Mouse (Mus musculus) limb, embryonic 15.5 days (tissue): ENCODE data around the gene Tshz2. TPM values are rescaled to one million over a fixed set of nuclear protein-coding genes. Genes with fewer than 3 reads are reported as not detected.

Experiments
- ATAC-seq: fragments of 200-750 bp; cut with Nextera tagmentation; 2 replicates; pipeline ENCODE4 v1.8.0; 2017; ENCODE audit warnings: low read depth, moderate TSS enrichment; ENCODE audit not compliant: insufficient number of reproducible peaks, low FRiP score, low TSS enrichment
- H3K27ac ChIP-seq: fragments of 300-500 bp; sonication (generic); 2 replicates; pipeline ENCODE4 v1.5.1; 2015; ENCODE audit warnings: moderate library complexity, mild to moderate bottlenecking, inconsistent platforms
- H3K27me3 ChIP-seq: fragments of 300-500 bp; sonication (generic); 2 replicates; pipeline ENCODE4 v1.6.1; 2015; ENCODE audit warnings: inconsistent platforms
- H3K36me3 ChIP-seq: fragments of 300-500 bp; sonication (generic); 2 replicates; pipeline ENCODE4 v1.6.1; 2015; ENCODE audit warnings: inconsistent platforms
- H3K4me1 ChIP-seq: fragments of 300-500 bp; sonication (generic); 2 replicates; pipeline ENCODE4 v1.6.1; 2015; ENCODE audit warnings: inconsistent platforms
- H3K4me2 ChIP-seq: fragments of 300-500 bp; sonication (generic); 2 replicates; pipeline ENCODE4 v1.6.1; 2015; ENCODE audit warnings: mild to moderate bottlenecking, inconsistent platforms
- H3K4me3 ChIP-seq: fragments of 300-500 bp; sonication (generic); 2 replicates; pipeline ENCODE4 v1.5.1; 2015; ENCODE audit warnings: mild to moderate bottlenecking, inconsistent platforms
- H3K9ac ChIP-seq: fragments of 300-500 bp; sonication (generic); 2 replicates; pipeline ENCODE4 v1.6.1; 2015; ENCODE audit warnings: inconsistent platforms
- H3K9me3 ChIP-seq: fragments of 300-500 bp; sonication (generic); 2 replicates; pipeline ENCODE4 v1.6.1; 2016; ENCODE audit warnings: inconsistent platforms
- WGBS: fragments of 180-500 bp; shearing (Covaris S2); methylation state at CpG from one replicate; pipeline ENCODE4 v1.1.7; 2015; 5-methylcytosine and 5-hydroxymethylcytosine counted together
- polyA plus RNA-seq: library from polyadenylated mRNA; unstranded; fragments of >200 nt; fragmentation: Nextera tagmentation; extraction: Ambion mirVana; gene quantifications from 2 replicates; pipeline ENCODE4 v1.2.1, GENCODE M21; 2015

The Tshz2 gene
- polyA plus RNA-seq, 1 experiment from 2014 or later = 9.8 TPM

DNA sequence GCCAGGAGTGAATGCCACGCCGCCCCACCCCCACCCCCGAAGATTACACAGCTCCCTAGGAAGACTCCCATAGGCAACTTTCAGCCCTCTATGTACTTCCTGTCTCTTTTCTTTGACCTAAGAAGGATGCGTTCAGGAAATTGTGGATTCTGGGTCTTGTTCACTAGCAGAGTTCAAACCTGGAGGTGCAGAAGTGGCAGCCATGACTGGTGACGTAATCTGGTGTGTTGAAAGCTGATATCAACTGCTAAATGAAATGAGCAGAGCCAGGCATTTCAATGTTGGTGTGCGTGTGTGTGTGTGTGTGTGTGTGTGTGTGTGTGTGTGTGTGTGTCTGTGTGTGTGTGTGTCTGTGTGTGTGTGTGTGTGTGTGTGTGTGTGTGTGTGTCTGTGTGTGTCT lies 302.8 kb downstream of the Tshz2 start:
- Histone ChIP-seq H3K4me3 (no peak overlapping the region), H3K9ac (no peak overlapping the region), H3K4me2 (no peak overlapping the region), H3K27ac (no peak overlapping the region), H3K27me3 (no peaks in the 10 kb centered on the region), H3K4me1 (no peaks in the 10 kb centered on the region), H3K36me3 (no peaks in the 10 kb centered on the region), H3K9me3 (no peaks in the 10 kb centered on the region)
- 62% methylated on average over 6 of the region's 6 CpGs for WGBS
- ATAC-seq = no peak

DNA sequence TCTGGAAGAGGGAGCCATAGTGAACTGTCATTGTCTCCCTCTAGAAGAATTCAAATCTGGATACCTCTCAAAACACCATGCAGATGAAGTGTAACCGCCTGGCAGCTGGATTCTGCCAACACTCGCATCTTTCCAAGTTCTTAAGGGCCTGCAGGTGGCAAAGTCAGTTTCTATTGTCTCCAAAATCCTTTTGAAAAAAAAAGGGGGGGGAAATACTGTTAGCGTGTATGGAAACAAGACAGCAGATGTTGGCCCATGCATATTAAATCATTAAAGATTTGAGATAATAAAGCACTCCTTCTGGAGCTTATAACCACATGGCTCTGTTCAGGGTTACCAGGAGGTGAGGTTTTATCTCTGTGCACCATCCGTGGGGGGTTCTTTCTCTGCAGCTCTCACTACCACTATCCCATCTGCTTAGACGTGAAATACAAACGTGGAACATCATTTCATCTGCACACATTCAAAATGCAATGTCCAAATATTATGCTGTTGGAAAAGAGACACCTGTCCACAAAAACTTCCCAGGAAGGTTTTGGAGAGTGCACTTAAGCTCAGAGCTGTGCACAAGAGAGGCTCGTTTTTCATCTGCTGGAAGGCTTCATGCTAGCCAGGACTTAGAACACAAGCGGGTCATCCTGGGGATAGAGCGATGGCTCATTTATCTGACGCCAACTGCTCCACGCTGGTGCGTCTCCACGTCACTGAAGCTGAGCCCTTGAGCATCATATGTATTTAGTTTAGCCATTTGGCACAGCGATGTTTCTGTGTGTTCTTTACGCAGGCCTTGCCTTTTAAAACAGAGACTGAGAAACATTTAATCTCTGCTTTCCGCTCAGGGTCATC lies 307.7 kb downstream of the Tshz2 start:
- Histone ChIP-seq H3K4me1 (no peaks in the 10 kb centered on the region), H3K9me3 (no peaks in the 10 kb centered on the region), H3K36me3 (no peaks in the 10 kb centered on the region), H3K27me3 (no peaks in the 10 kb centered on the region), H3K4me2 (no peak overlapping the region), H3K9ac (no peak overlapping the region), H3K27ac (no peak overlapping the region), H3K4me3 (no peak overlapping the region)
- no peak for ATAC-seq
- WGBS = 67% methylated on average over 16 of the region's 16 CpGs

DNA sequence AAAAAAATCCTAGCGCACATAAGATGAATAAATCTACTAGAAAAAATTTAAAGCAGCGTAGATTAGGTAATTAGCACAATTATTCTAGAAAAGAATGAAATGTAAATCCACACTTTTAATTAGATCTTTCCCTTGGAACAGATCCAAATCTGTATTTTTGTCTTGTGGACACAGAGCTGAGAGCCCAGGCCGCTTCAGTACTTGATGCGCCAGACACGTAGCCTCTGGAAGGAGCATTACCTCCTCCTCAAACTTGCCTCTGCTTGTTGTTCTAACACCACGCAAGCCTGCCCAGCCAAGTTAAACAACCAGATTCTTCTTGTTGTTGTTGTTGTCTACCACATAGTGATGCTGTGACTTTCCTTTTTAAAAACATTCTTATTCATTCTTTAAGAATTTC lies 310.9 kb downstream of the Tshz2 start:
- no peaks in the 10 kb centered on the region for H3K27me3 ChIP-seq
- 83% methylated on average over 6 of the region's 6 CpGs for WGBS

DNA sequence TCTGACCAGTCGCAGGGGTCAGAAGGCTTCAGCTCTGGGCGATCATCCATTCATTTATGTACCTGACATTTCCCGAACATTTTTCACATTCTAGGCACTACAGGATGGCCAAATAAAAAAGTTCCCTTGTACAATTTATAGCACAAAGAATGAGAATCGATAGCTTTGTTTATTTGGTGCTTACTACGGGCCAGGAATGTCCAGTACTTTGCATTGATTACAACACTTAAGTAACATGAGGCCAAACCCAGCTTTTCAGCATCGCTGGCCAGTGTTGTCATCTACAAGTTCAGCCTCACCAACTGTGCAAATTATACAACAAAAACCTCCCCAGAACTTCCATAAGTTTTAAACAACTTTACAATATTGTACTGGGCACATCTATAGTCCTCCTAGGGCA lies 315.3 kb downstream of the Tshz2 start:
- WGBS = 81% methylated on average over 6 of the region's 6 CpGs
- no peak overlapping the region for H3K9ac ChIP-seq
- peaks cover 5% of the 10 kb centered on the region; the same call in 1 of the 2 replicates for H3K4me1 ChIP-seq
- ATAC-seq = no peak
- no peak overlapping the region for H3K27ac ChIP-seq
- H3K27me3 ChIP-seq = no peaks in the 10 kb centered on the region
- H3K4me3 ChIP-seq = no peak overlapping the region
- no peak overlapping the region for H3K4me2 ChIP-seq
- H3K36me3 ChIP-seq = no peaks in the 10 kb centered on the region
- H3K9me3 ChIP-seq = no peaks in the 10 kb centered on the region

More for the DNA sequence above, 310.9 kb downstream of the Tshz2 start:
- no peak overlapping the region for H3K4me2 ChIP-seq
- no peak overlapping the region for H3K27ac ChIP-seq
- H3K36me3 ChIP-seq = no peaks in the 10 kb centered on the region
- no peak overlapping the region for H3K4me3 ChIP-seq
- ATAC-seq = no peak
- no peaks in the 10 kb centered on the region for H3K9me3 ChIP-seq
- H3K4me1 ChIP-seq = no peaks in the 10 kb centered on the region
- no peak overlapping the region for H3K9ac ChIP-seq

DNA sequence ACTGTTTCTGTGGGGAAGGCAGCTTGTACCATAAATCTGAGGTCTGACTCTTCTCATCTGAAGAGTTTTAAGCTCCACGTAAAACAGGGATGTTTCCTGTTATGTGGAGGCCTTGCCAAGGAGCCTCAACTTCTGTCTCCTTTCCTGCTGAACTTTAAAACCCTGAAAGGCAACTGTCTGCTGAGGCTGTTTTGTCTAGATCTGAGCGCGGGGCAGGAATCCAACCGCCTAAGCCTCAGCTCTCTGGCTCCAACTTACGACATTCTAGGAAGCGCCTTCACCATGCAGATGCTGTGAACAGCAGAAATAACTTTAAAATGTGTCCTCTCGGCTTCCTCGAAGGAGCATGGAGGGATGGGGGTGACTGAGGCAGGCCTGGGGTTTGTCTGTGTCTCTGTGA lies 318.2 kb downstream of the Tshz2 start:
- peak overlapping the region; percentile 59; the same call in 1 of the 2 replicates for H3K27ac ChIP-seq
- H3K4me1 ChIP-seq = peaks cover 5% of the 10 kb centered on the region; the same call in 1 of the 2 replicates
- no peak overlapping the region for H3K4me2 ChIP-seq
- no peaks in the 10 kb centered on the region for H3K27me3 ChIP-seq
- H3K9ac ChIP-seq = no peak overlapping the region
- WGBS = 37% methylated on average over 8 of the region's 8 CpGs
- H3K36me3 ChIP-seq = no peaks in the 10 kb centered on the region
- H3K9me3 ChIP-seq = no peaks in the 10 kb centered on the region
- ATAC-seq = no peak
- no peak overlapping the region for H3K4me3 ChIP-seq

DNA sequence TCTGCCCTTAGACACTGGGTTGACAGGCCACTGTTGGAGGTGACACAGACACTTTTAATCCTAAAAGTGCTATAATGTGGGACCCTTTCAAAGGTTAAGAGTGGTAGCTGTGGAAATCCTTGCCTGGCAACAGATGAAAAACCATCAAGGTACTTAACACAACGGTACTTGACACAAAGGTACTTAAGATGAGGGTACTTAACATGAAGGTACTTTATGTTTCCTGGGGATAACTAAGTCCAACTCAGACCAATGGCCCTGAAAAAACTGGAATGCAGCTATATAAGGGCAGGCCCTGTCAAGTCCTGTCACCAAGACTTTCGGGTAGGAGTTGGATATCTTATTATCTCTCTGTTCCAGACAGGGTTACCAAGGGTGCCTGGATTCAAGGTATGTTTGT lies 320.2 kb downstream of the Tshz2 start:
- no peak overlapping the region for H3K9ac ChIP-seq
- ATAC-seq = no peak
- no peaks in the 10 kb centered on the region for H3K9me3 ChIP-seq
- H3K27ac ChIP-seq = no peak overlapping the region
- H3K4me1 ChIP-seq = peaks cover 5% of the 10 kb centered on the region; the same call in 1 of the 2 replicates
- H3K27me3 ChIP-seq = no peaks in the 10 kb centered on the region
- H3K36me3 ChIP-seq = no peaks in the 10 kb centered on the region
- WGBS = 87% methylated on average over 2 of the region's 2 CpGs
- no peak overlapping the region for H3K4me3 ChIP-seq
- H3K4me2 ChIP-seq = no peak overlapping the region

DNA sequence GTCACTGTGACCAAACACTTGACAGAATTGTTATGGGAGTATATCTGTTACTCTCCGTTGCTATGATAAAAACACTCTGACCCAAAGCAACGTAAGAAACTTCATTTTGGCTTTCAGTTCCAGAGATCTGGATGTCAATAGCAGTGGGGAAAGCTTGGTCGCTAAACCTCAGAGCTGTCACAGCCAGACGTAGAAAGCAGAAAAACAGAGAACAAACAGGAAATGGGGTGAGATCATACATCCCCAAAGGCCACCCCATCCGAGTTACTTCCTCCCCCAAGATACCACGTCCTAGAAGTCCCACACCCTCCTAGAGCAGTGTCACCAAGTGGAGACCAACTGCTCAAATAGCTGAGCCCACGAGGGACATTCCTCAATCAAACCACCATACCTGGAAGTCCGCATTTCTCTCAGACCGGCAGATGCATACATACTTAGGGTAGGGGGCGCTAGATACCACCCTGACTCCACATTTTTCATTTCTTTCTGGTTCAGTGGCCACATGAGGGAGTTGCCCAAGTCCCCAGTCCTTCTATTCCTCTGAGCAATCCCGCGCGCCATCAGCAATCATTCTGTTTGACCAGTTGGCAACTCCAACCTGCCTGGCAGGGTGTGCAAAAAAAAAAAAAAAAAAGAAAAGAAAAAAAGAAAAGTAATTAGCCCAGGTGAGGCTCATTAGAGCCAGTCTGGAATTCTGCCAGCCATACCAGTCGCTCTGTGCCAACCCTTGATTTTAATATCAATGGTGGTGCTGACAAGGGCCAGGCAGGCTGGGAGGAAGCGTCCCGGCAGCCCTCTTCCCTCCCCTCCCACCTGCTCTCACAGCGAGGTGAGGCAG lies 326.1 kb downstream of the Tshz2 start:
- no peak for ATAC-seq
- Histone ChIP-seq H3K27ac (no peak overlapping the region), H3K27me3 (no peaks in the 10 kb centered on the region), H3K4me1 (peaks cover 21% of the 10 kb centered on the region), H3K9me3 (no peaks in the 10 kb centered on the region), H3K4me2 (no peak overlapping the region), H3K36me3 (no peaks in the 10 kb centered on the region), H3K4me3 (no peak overlapping the region), H3K9ac (no peak overlapping the region)
- 35% methylated on average over 17 of the region's 17 CpGs for WGBS

DNA sequence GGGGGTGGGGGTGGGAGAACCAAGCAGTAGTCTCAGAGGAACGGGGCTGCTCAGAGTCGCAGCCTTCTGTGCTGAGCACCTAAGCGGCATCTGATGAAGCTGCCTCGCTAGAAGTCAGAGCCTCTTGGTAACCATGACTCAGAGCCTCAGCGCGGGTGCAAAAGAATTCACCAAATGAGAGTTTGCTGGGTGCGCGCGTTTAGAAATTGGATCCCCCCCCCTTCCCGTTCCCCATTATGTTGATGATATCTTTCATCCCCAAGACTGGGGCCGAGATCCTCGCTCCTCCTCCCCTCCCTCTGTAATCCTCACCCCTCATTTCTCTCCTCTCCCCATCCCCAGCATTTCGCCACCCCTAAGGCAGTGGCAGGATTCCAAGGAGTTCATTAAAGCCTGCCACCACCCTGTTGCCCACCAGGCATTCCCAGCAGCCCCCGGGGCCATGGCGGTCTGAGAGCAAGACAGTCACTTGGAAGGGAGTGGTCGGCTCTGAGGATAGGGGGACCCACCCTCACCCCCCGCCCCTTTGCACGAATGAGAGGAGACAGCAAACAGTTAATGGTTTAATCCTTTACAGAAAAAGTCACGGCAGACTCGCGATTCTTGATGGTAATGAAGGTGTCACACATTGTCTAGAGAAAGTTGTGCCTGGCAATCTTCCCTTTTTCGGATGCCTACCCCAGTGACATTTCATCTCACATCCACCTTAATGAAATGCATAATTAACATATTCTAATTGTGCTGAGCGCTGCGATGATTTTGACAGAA lies 328.8 kb downstream of the Tshz2 start:
- H3K4me1 ChIP-seq = peaks cover 21% of the 10 kb centered on the region
- no peaks in the 10 kb centered on the region for H3K36me3 ChIP-seq
- H3K4me3 ChIP-seq = peak overlapping the region; percentile 22
- H3K27ac ChIP-seq = no peak overlapping the region
- H3K9me3 ChIP-seq = no peaks in the 10 kb centered on the region
- no peak for ATAC-seq
- no peak overlapping the region for H3K9ac ChIP-seq
- WGBS = 17% methylated on average over 24 of the region's 24 CpGs
- H3K4me2 ChIP-seq = peak overlapping the region; percentile 58
- no peaks in the 10 kb centered on the region for H3K27me3 ChIP-seq

DNA sequence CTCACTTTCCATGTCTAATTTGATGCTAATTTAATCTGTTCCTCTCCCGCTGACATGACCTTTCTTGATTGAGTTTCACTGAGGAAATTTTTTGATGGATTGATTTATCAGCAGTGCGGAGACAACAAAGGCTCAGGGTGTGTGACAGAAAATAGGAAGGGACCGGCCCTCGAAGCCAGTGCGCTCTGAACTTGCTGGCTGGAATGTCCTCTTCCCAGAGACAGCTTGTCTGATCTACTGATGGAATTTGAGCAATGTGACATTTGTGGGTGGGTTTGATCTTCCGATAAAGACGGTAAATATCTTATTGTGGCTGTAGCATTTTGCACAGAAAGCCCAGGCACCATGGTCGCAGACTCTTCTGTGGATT lies 329.4 kb downstream of the Tshz2 start:
- Histone ChIP-seq H3K27me3 (no peaks in the 10 kb centered on the region), H3K27ac (0 out of 2 replicates have a peak overlapping the region, but pooled peaks have one; percentile 3), H3K4me2 (peak overlapping the region; percentile 58; the same call in 1 of the 2 replicates), H3K4me3 (no peak overlapping the region), H3K36me3 (no peaks in the 10 kb centered on the region), H3K4me1 (peaks cover 21% of the 10 kb centered on the region), H3K9ac (no peak overlapping the region), H3K9me3 (no peaks in the 10 kb centered on the region)
- WGBS = 42% methylated on average over 8 of the region's 8 CpGs
- ATAC-seq = no peak

DNA sequence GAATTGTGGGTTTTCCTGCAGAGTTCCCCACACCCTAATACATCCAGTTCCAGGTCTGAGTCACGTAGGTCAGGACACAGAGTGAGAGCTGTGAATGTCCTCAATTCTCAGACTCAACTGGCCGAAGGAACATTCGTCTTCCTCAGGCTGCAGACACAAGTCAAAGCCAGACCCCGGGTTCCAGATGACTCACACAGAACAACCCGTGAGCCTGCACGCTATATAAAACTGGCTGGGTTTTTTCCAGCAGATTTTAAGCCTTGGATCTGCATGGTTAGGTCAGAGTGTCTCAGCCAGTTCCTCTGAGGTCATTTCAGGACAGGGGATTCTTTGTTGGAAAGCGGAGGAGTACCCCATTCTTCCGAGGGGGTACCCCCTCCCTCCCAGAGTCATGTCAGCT lies 330.0 kb downstream of the Tshz2 start:
- ATAC-seq = no peak
- H3K4me3 ChIP-seq = no peak overlapping the region
- no peaks in the 10 kb centered on the region for H3K27me3 ChIP-seq
- 50% methylated on average over 8 of the region's 8 CpGs for WGBS
- H3K27ac ChIP-seq = peak overlapping the region; percentile 3; the same call in 1 of the 2 replicates
- H3K9me3 ChIP-seq = no peaks in the 10 kb centered on the region
- H3K36me3 ChIP-seq = no peaks in the 10 kb centered on the region
- H3K4me2 ChIP-seq = no peak overlapping the region
- H3K9ac ChIP-seq = no peak overlapping the region
- peaks cover 21% of the 10 kb centered on the region for H3K4me1 ChIP-seq

DNA sequence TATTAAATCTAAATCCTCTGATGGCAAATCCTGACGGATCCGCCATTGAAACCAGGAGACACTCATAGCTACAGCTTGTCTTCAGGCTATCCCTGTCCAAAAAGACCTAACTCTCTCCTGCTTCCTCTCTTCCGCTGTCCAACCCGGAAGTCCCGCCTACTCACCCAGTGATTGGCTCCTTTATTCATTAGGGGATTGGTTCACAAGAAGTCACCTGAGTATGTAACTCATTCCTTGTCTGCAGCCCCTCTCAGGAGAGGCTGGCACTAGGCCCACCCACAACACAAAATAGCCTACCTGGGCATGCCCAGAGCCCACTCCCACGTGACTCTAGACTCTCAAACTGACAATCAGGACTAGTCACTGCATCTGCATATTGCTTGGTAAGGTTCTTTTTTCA lies 337.7 kb downstream of the Tshz2 start:
- no peak for ATAC-seq
- Histone ChIP-seq H3K27me3 (no peaks in the 10 kb centered on the region), H3K9me3 (no peaks in the 10 kb centered on the region), H3K4me1 (no peaks in the 10 kb centered on the region), H3K4me2 (no peak overlapping the region), H3K27ac (no peak overlapping the region), H3K4me3 (no peak overlapping the region), H3K36me3 (no peaks in the 10 kb centered on the region), H3K9ac (no peak overlapping the region)
- 96% methylated on average over 6 of the region's 6 CpGs for WGBS
